Mouse (Mus musculus) gastrocnemius, adult 8-10 months (tissue): ENCODE measurements around the gene Gpkow. TPM values are rescaled to one million over a fixed set of nuclear protein-coding genes. Genes with fewer than 3 reads are reported as not detected.
A peak's percentile ranks its signal among the peaks of the same experiment; 100 is the strongest.

Source experiments
- DNase-seq, 2 experiments: peaks; one replicate each; pipeline ENCODE4 v3.0.0; 2022; ENCODE audit warnings: low spot score in 2 of 2
- total RNA-seq, 4 experiments: library from RNA; stranded (reverse); gene quantifications; 2 replicates each; pipeline ENCODE4 v1.2.4; 2022

The Gpkow gene
- 10 to 100 TPM; 12.4 to 13.2 (median 12.7) TPM for total RNA-seq

DNA sequence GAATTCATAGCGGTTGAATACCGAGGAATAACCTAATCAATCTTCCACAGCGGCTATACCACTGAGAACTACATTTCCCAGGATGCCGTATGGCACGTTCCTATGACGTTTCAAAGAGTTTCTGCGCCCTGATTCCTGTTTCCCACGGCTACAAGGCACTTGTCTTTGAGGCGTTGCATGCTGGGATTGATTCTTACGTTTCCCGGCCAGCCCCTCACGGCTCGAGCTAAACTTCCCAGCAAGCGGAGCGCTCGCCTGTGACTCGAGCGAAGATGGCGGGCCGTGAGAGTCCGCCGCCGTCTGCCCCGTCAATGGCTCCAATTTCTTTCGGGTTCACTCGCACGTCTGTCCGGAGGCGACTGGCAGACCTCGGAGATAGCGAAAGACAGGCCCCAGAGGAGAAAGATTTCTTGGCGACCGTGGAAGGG lies at the start of gene Gpkow:
TSS of gene Gpkow (plus strand) at position 178 of the 428 bp plus-strand sequence.
- peak; percentile 56 to 79 for DNase-seq

DNA sequence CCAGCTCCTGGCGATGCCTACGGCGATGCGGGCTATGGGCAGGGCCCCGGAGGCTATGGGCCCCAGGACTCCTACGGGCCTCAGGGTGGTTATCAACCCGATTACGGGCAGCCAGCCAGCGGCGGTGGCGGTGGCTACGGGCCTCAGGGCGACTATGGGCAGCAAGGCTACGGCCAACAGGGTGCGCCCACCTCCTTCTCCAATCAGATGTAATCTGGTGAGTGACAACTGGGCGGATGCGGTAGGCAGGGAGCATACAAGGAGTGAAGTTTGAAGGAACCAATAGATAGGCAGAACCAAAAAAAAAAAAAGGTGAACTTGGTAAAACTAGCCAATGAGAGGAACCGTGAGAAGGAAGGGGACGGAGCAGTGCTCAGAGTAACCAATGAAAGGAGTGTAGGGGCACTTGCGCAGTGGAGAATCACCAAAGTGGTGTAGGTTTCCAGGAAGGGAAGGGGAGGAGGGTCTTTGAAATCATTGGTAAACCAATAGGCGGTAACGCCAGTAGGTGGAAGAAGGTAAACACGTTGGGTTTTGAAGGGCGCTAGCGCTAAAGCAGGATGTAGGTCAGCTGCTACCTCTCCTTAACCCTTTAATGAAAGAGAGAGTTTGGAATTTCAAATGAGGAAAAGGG lies 48.1 kb upstream of the Gpkow start:
- peak; percentile 75 to 86 for DNase-seq

GRCm38 (mm10) chrX:7657221-7657639 lies 39.7 kb upstream of the Gpkow start, which contains the start of gene Prickle3:
Prickle3 (plus strand) TSS chrX:7657260.
- DNase-seq = peak in 1 of 2 experiments; percentile 60

DNA sequence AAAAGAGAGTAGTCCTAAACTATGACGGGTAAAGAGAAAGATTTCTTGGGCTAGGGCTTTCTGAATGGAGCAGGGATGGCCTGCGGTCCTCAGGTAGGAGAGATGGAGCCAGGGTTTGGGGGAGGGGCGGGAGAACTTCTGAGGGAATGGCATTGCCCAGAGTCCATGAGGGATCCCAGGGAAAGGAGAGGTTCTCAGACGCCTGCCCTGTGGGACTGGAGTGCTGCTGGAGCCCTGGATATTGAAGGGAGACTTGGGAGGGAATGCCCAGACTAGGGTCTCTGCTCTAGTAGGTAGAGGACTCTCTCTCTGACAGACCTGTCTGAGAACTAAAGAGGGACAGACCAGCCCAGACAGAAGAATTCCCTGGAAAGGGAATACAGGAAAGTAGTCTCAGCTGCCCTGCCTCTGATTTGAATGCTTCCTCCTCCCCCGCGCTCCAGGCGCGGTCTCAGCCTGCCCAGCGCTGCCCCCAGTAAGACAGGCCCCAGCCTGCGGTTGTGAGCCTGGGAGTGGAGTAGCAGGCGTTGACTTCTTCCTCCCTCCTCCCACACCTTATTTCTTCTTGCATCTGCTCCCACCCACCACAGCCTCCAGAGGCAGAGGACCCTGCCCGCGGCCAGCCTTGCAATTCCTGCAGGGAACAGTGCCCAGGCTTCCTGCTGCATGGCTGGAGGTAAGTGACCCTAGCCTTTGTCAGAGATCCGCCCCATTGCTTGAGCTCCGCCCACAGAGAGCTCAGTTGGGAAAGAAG lies 38.7 kb upstream of the Gpkow start:
- DNase-seq = peak in 1 of 2 experiments; percentile 57

- DNase-seq = peak in 1 of 2 experiments; percentile 64
These were observed 37.9 kb upstream of the Gpkow start for GRCm38 (mm10) chrX:7658785-7659589.

- DNase-seq = peak in 1 of 2 experiments; percentile 42
These were observed 35.8 kb upstream of the Gpkow start for GRCm38 (mm10) chrX:7661086-7661485.

DNA sequence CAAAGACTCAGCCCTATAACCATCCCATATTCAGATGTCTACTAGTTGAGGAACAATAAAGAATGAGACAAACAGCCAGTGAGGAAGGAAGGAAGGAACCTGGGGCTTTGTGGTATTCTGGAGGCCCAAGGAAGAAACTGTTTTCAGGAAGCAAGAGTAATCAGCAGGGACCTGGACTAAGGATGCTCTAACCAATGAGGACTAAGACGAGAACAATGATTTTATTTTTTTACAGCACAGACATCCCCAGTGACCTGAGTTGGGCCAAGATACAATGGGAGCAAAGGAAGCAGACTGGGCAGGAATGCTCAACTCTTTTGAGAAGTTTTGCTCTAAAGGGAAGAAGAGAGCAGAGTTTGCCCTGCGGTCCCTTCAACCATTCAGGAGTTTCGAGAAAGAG lies 34.0 kb upstream of the Gpkow start:
- no peak for DNase-seq

GRCm38 (mm10) chrX:7664791-7665190 lies 32.1 kb upstream of the Gpkow start:
- DNase-seq = no peak

DNA sequence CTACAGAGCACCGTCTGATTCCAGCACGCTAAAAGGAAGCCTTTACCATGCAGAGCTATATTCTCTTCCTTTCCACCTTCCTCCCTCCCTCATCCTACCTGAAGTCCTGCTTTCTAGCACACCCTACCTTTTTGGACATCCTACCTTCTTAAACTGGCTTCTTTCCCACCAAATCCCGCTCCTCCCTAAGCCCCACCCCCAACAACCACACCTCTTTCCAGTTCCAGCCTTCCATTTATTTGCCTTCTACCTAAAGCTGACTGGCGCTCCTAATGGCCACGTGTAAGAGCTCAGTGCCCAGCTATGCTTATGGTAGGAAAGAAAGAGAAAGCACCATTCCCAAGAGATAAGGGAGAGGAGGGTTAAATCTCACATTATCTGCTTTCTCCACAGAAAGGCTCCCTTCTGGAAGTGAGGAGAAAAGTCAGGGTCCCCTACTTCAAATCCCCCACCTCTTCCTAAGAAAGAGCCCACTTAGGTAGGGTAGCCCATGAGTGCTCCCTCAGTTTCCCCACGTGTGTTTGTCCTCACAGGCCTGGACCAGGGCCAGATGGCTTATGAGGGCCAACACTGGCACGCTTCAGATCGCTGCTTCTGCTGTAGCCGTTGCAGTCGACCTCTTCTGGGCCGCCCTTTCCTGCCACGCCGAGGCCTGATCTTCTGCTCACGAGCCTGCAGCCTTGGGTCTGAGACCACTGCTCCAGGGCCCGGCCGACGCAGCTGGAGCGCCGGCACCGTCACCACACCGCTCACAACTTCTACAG lies 31.0 kb upstream of the Gpkow start:
- DNase-seq = no peak

DNA sequence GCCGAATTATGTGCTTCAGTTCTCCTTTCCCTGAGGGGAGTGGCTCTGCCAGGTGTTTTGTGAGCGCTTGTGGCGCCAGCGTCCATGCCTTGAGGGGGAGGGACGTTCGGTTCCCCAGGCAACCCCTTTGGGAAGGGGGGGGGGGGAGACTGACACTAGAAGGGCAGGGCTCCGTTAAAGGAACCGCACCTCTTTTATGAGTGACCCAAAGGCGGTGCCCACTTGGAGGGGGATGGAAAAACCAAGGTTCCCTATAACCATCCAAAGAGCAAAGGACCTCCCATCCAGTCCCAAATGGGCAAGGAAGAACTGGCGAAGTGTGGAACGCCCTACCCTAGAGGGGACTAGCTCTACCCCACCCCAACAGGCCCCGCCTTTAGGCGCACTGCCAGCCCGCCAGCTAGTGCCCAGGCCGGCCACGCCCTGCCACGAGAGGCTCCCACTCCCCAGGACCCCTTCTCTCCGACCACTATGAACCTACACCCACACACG lies 26.5 kb upstream of the Gpkow start:
- DNase-seq = peak in 1 of 2 experiments; percentile 64

DNA sequence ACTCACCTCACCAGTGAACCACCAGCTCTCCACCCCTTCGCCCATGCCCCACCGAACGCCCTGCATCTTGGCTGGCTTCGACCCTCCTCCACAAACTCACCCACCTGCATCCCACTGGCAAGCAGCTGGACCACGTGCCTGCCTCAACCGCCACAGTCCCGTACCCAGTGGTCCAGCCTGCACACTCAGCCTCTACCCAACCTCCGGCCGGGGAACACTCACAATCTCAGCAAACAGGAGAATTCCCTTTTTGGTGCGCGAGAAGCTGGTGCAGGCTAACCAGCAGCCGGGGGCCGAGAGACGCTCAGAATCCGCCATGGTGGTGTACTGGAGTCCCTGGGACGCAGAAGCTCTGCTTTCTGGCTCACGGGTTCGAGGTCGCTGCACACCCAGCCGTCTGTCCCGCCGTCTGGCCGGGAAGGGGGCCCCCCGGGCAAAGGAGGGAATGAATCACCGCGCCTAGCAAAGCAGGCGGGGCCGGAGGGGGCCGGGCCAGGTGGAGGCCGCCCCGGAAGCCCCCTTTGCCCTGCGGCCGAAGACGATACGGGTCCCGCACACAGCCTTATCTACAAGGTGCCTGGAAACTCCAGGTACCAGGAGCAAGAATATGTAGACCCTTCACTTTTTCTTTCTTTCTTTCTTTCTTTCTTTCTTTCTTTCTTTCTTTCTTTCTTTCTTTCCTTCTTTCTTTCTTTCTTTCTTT lies 25.9 kb upstream of the Gpkow start, which contains the start of gene Plp2:
TSS of gene Plp2 (minus strand) at position 470 of the 703 bp plus-strand sequence.
- DNase-seq = no peak

- no peak for DNase-seq
These were observed 24.2 kb upstream of the Gpkow start for GRCm38 (mm10) chrX:7672739-7673138.

DNA sequence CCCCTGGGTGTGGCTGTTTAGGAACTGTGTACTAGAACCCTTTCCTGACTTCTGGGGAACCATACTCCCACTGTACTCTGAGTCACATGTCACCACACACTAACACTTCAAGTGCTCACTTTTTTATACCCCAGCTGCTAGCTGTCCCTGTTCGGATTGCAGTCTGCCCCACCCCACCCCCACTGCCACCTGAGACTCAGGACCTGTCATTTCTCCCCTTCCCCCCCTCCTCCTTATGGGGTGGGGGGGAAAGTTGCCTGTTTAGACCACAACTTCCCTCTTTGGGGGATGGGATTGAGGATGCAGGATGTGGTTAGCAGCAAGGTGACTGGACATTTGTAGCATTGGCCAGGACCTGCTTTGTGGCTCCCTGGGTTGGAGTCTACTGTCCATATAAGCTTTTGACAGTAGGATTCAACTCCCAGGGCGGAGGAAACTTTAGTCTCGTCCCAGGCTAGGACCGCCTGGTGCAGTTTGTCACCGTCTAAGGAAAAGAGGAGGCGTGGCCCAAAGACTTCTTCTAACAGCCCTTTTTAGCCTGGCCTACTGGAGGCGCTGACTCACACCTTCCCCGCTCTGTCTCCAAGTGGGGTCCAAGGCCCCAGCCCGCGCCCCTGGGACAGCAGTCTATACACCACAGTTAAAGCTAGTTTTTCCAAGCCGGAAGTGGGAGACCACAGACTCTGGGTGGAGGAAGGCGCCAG lies 23.2 kb upstream of the Gpkow start:
- no peak for DNase-seq

DNA sequence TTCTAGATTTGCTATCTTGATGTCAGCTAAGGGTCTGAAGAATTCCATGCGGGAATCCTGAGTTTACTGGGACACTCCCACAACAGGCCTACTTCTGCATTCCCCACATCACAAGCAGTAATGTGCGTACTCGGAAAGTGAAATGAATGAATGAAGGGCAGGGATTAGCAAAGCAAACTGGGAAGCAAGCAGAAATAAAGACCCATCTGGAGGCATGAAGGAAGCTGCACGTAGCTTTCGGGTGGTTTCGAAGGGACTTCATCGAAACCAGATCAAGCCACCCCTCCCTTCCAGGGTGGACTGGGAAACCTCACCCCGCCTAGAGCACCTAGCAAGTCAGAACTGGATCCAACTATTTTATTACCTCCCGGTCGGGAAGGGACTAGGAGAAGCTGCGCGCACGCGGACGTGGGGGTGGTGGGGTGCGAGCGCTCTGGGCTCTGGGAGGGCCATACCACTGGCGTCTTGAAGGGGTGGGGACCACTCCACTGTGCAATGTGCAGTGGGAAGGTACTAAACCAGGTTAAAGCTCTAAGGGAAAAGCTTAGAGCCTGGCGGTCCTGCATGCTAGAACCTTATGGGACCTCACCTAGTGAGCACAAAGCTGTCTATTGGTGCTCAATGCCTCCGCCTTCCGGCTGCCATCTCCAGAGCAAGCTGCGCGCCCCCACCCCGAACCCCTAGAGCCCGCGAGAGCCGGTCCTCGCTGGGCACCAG lies 22.5 kb upstream of the Gpkow start:
- DNase-seq = no peak

DNA sequence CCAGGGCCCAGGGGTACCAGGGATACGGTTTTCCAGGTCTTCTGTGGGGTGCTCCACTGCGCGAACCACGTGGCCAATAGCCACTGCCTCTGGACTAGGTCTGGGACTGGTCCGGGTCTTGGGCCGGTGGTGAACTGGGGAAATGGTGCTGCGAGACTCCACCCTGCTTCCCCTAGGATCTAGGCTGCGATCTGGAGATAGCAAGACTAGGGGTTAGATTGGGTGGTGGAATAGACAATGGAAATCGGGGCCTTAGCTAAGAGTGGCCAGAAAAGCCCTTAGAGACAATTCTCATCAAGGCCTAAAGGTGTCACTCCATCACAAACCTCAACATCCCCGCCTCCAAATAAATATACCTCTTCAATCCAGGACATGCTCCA lies 21.9 kb upstream of the Gpkow start:
- DNase-seq = no peak

DNA sequence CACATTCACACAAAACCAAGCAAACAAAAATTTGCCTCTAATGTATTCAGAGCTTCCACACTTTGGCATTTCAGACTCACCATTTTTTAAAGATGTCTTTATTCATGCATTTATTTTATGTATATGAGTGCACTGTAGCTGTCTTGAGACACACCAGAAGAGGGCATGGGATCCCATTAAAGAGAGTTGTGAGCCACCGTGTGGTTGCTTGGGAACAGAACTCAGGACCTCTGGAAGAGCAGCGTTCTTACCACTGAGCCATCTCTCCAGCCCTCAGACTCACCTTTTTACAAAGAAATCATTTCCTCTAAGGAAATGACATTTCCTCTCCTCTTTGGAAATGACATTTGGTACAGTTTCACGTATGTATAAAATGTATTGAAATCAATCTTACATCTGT lies 17.9 kb upstream of the Gpkow start:
- DNase-seq = no peak

DNA sequence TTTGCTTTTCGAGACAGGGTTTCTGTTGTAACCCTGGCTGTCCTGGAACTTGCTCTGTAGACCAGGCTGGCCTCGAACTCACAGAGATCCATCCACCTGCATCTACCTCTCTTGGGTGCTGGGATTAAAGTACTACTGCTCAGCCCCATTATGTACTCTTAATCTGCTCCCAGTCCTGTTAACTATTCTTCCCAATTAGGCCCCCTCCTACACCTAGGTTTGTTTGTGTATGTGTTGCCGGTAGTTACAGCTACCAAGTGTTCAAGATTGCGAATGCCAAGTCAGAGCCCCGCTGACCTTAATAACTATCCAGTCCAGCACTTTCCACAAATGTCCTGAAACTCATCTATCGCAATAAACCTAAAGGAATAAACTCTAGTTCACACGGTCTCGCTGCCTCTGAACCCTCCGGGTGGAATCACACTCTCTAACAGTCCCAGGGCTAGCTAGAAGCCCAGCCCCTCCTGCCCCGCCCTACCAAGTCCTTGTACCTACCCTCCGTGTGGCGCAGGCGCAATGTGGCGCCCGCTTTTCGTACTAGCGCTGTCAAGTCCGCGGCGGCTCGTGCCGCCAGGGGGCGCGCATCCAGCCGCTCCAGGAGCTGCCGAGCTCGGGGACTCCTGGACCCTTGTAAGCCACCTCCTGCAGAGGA lies 17.4 kb upstream of the Gpkow start:
- peak; percentile 88 to 94 for DNase-seq

DNA sequence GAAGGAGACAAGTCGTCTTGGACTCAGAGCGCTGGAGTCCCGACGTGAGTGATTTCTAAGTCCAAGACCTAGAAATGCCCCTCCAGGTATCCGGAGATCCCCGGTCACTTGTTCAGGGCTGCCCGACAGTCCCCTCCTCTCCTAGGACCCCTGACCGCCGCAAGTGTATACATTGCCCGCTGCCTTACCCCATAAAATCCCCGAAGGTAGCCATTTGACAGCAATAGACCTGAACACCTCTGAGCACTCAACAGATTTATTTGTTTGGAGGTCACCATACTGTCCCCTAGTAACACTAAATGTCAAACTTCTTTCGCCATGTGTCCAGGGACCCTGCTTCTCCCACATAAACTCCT lies 16.9 kb upstream of the Gpkow start:
- DNase-seq = no peak

GRCm38 (mm10) chrX:7680864-7681263 lies 16.1 kb upstream of the Gpkow start, which contains the start of gene Magix:
Magix (minus strand) TSS chrX:7681251.
- DNase-seq = peak; percentile 14 to 52
